Mouse (Mus musculus) stomach, embryonic 16.5 days (tissue): Measurements from ENCODE around the gene Atp6v1a. TPM values are rescaled to one million over a fixed set of nuclear protein-coding genes. Genes with fewer than 3 reads are reported as not detected.

Experiments used
- ATAC-seq: fragments of 200-750 bp; cut with Nextera tagmentation; 2 replicates; pipeline ENCODE4 v1.8.0; 2017; ENCODE audit warnings: moderate number of reproducible peaks, moderate TSS enrichment; ENCODE audit not compliant: insufficient read depth, low FRiP score
- H3K27ac ChIP-seq: fragments of 300-500 bp; sonication (generic); 2 replicates; pipeline ENCODE4 v1.5.1; 2014; ENCODE audit warnings: low read length
- H3K27me3 ChIP-seq: fragments of 300-500 bp; sonication (generic); 2 replicates; pipeline ENCODE4 v1.6.1; 2014; ENCODE audit warnings: low read length, control low read depth, mixed read lengths; ENCODE audit not compliant: control insufficient read depth, insufficient read depth
- H3K36me3 ChIP-seq: fragments of 300-500 bp; sonication (generic); 2 replicates; pipeline ENCODE4 v1.6.1; 2014; ENCODE audit warnings: low read length; ENCODE audit not compliant: control insufficient read depth, insufficient read depth
- H3K4me1 ChIP-seq: fragments of 300-500 bp; sonication (generic); 2 replicates; pipeline ENCODE4 v1.6.1; 2014; ENCODE audit warnings: low read length, control low read depth, mixed read lengths; ENCODE audit not compliant: control insufficient read depth, insufficient read depth
- H3K4me2 ChIP-seq: fragments of 300-500 bp; sonication (generic); 2 replicates; pipeline ENCODE4 v1.6.1; 2014; ENCODE audit warnings: low read depth, low read length, mixed read lengths
- H3K4me3 ChIP-seq: fragments of 300-500 bp; sonication (generic); replicated peaks from 2 replicates; pipeline ENCODE4 v1.5.1; 2014; ENCODE audit warnings: mild to moderate bottlenecking, low read length
- H3K9ac ChIP-seq: fragments of 300-500 bp; sonication (generic); 2 replicates; pipeline ENCODE4 v1.6.1; 2014; ENCODE audit warnings: low read length
- H3K9me3 ChIP-seq: fragments of 300-500 bp; sonication (generic); replicated peaks from 2 replicates; pipeline ENCODE4 v1.6.1; 2016; ENCODE audit warnings: low read length, control low read depth; ENCODE audit not compliant: control insufficient read depth
- WGBS: fragments of 180-500 bp; shearing (Covaris S2); extraction: QIAGEN DNeasy Blood & Tissue Kit; methylation state at CpG from one replicate; pipeline ENCODE4 v1.1.7; 2014; 5-methylcytosine and 5-hydroxymethylcytosine counted together
- polyA plus RNA-seq: library from polyadenylated mRNA; unstranded; fragments of >200 nt; fragmentation: Nextera tagmentation; extraction: Ambion mirVana; gene quantifications from 2 replicates; pipeline ENCODE4 v1.2.1, GENCODE M21; 2015

Atp6v1a gene
- polyA plus RNA-seq, 1 experiment from 2014 or later = 67.7 TPM

DNA sequence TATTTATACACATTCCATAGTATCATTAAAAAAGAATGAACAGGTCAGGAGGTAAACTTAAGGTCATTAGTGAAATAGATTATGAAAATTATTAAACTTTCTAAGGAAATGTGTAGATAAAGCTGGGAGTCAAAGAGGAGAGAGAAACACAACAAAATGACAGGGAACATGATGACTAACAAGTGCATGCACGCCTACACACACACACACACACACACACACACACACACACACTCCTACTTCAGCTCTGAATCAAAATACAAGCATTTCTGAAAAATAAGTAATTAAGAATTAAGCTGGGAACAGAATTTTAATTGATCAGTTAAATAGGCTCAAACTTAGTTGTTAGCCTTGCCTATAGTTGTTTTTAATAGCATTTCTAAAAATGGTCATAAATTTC, 14.8 kb downstream of the Atp6v1a start:
- Histone ChIP-seq H3K4me3 (no peak overlapping the region), H3K27me3 (no peaks in the 10 kb centered on the region), H3K4me1 (no peaks in the 10 kb centered on the region), H3K27ac (no peak overlapping the region), H3K9me3 (no peaks in the 10 kb centered on the region), H3K4me2 (no peak overlapping the region), H3K36me3 (no peaks in the 10 kb centered on the region), H3K9ac (no peak overlapping the region)
- ATAC-seq = no peak
- WGBS = 90% methylated on average over 1 of the region's 1 CpGs

DNA sequence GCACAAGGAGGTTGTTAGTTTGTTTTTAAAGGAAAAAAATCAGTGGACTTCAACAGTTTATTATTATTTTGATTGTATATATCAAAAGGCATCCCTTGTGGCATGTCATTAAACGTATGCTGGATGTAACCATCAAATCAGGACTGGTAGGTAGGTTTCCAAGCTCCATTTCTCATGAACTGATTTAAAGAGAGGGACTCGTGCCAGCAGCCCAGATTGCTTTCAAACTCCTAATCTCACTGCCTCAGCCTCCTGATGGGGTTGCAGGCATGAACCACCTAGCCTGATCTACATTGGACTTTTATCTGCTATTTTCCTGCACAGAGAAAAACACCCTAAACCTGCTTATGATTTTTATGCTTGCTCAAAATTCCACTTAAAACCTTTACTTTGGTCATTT, 15.7 kb downstream of the Atp6v1a start:
- ATAC-seq = no peak
- Histone ChIP-seq H3K27me3 (no peaks in the 10 kb centered on the region), H3K4me1 (no peaks in the 10 kb centered on the region), H3K9ac (no peak overlapping the region), H3K4me3 (no peak overlapping the region), H3K36me3 (no peaks in the 10 kb centered on the region), H3K9me3 (no peaks in the 10 kb centered on the region), H3K4me2 (no peak overlapping the region), H3K27ac (no peak overlapping the region)
- WGBS = 79% methylated on average over 2 of the region's 2 CpGs

DNA sequence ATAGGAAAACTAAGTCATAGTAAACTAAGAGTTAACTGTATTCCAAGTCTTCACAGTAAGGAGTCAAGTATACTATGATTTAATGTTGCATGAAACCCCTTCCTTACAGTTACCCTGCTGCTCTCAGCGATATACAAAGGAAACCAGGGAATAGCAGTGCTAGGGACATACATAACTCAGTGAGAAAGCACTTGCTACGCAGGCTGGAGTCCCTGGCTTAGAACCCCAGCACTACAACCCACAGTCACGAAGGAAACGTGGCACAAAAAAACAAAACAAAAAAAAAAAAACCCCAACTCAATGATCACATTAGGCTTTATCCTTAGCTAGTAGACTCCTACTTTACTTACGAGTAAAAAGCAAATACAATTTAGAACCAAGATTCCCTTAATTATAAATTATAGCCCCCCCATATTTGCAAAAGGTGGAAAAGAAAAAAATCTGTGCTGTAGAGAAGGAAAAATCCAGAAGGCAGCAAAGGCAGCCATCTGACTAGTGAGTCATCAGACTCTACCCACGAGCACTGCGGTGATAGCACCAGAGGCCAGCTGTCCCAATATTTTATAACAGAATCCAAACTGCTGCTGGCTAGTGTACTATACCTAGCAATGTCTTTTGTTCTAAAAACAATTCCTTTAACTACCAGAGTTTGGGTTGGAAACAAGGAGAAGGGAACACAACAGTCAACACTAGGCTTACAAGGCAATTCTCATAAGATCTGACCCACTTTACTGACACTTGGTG, 16.4 kb downstream of the Atp6v1a start:
- Histone ChIP-seq H3K9ac (no peak overlapping the region), H3K4me3 (no peak overlapping the region), H3K27ac (no peak overlapping the region), H3K4me2 (no peak overlapping the region), H3K4me1 (peaks cover 3% of the 10 kb centered on the region; the same call in 1 of the 2 replicates), H3K27me3 (no peaks in the 10 kb centered on the region), H3K9me3 (no peaks in the 10 kb centered on the region), H3K36me3 (no peaks in the 10 kb centered on the region)
- 69% methylated on average over 7 of the region's 7 CpGs for WGBS
- ATAC-seq = no peak

DNA sequence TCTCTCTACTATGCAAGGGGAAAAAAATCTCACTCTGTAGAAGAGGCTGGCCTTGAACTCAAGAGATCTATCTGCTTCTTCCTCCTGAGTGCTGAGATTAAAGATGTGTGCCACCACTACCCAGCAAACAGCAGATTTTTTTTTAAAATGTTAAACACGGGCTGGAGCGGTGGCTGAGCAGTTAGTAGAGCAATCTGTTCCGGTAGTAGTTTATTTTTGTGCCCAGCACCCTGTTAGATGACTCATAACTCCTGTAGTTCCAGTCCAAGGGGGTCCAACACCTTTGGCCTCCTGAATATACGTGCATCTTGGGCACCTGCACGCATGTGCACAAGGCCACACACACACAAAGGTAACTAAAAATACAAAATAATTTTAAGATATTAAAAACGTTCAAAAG, 16.9 kb downstream of the Atp6v1a start:
- Histone ChIP-seq H3K9ac (no peak overlapping the region), H3K4me2 (no peak overlapping the region), H3K27ac (no peak overlapping the region), H3K4me1 (peaks cover 3% of the 10 kb centered on the region; the same call in 1 of the 2 replicates), H3K4me3 (no peak overlapping the region), H3K36me3 (no peaks in the 10 kb centered on the region), H3K9me3 (no peaks in the 10 kb centered on the region), H3K27me3 (no peaks in the 10 kb centered on the region)
- ATAC-seq = no peak
- 74% methylated on average over 6 of the region's 6 CpGs for WGBS

DNA sequence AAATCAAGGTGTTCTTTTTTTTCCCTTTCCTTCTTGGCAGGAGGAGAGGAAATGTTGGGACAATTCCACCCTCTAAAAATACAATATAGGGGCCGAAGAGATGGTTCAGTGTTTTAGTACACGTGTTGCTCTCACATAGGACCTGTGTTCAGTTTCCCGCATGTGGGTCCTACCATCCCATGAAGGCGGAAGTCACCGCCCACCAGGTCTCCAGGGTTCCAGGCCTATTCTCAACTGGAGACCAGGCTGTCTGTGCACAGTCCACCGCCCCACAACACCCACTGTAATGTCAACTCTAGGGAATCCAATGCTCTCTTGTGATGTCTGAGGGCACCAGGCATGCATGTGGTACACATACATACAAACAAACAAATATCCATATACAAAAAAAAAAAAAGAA, 17.4 kb downstream of the Atp6v1a start:
- Histone ChIP-seq H3K9ac (no peak overlapping the region), H3K27ac (no peak overlapping the region), H3K4me1 (peaks cover 3% of the 10 kb centered on the region; the same call in 1 of the 2 replicates), H3K9me3 (no peaks in the 10 kb centered on the region), H3K27me3 (no peaks in the 10 kb centered on the region), H3K36me3 (no peaks in the 10 kb centered on the region), H3K4me2 (no peak overlapping the region), H3K4me3 (no peak overlapping the region)
- 87% methylated on average over 6 of the region's 6 CpGs for WGBS
- ATAC-seq = no peak

DNA sequence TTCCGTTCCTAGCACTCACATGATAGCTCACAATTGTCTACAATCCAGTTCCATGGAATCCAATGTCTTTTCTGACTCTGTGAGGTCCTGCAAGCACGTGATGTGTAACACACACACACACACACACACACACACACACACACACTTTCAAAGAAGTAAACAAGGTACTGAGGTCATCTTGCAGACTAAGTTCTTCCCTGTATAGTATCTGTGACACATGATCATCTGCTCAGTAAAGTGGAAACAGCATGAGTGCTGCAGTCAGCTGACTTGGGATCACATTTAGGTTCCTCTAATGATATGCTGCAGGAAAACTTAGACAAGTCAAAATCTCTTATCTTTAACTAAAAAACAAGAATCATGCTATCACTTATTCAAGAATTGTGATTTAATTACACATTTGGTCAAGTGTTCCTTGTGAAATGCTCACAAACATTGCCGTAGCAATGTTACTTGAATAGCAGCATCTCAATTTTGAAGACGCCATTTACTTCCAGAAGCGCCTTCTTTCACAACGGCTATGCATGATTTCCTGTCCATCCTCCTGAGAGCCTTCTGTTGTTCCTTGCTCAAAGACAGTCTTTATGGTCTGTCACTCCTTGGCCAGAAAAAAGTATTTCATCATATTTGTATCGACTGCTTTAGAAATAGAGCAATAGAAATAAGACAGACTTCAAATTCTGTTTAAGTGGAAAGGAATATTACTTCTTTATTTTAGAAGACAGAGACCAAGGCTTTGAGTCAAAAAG, 19.6 kb downstream of the Atp6v1a start:
- H3K4me3 ChIP-seq = no peak overlapping the region
- H3K9me3 ChIP-seq = no peaks in the 10 kb centered on the region
- H3K4me1 ChIP-seq = peaks cover 3% of the 10 kb centered on the region; the same call in 1 of the 2 replicates
- 83% methylated on average over 7 of the region's 7 CpGs for WGBS
- H3K27me3 ChIP-seq = no peaks in the 10 kb centered on the region
- H3K4me2 ChIP-seq = no peak overlapping the region
- no peak for ATAC-seq
- no peak overlapping the region for H3K27ac ChIP-seq
- H3K9ac ChIP-seq = no peak overlapping the region
- 0 out of 2 replicates have a peak, but pooled peaks cover 4% of the 10 kb centered on the region for H3K36me3 ChIP-seq

DNA sequence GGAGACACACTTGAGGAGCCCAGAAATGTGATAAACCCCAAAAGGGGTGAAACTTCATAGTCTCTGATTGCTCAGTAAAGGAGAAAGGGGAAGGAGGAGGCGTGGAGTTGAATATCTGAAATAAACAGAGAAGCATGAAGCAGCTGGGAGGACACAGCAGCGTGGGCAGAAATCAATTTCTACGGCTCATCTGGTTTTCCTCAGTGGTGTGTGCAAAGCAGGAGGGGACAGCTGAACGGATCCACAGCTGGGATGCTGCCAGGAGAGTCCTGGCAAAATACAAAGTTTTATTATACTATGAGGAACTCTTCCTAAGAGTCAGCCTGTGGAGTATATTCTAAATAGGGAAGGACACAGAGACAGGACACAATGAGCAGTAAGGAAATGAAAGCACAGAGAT, 30.5 kb downstream of the Atp6v1a start:
- no peaks in the 10 kb centered on the region for H3K27me3 ChIP-seq
- H3K4me1 ChIP-seq = peaks cover 3% of the 10 kb centered on the region; the same call in 1 of the 2 replicates
- H3K9me3 ChIP-seq = no peaks in the 10 kb centered on the region
- H3K9ac ChIP-seq = no peak overlapping the region
- no peak overlapping the region for H3K4me2 ChIP-seq
- WGBS = 51% methylated on average over 4 of the region's 4 CpGs
- peaks cover 15% of the 10 kb centered on the region; the same call in 1 of the 2 replicates for H3K36me3 ChIP-seq
- no peak overlapping the region for H3K4me3 ChIP-seq
- peak; percentile 64; the same call in 1 of the 2 replicates for ATAC-seq
- H3K27ac ChIP-seq = peak overlapping the region; percentile 60

DNA sequence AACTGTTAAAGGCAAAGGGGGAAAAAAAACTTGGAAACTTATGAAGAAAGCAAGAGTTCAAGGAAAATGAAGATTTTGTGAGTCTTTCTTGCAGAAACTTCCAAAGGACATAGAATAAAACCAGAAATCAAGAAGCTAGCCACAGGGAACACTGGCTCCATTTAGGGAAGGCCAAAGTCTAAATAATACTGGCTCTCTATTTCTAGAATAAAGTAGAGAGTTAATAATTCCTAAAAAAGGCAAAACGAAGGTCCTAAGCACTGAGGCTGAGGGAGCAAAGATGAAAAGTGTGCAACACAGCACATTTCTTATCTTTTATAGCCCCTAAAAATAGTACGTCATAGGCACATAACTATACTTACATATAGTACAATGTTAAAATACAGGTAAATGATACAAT, 34.3 kb downstream of the Atp6v1a start:
- Histone ChIP-seq H3K4me2 (no peak overlapping the region), H3K4me3 (no peak overlapping the region), H3K9ac (no peak overlapping the region), H3K27me3 (no peaks in the 10 kb centered on the region), H3K4me1 (peaks cover 3% of the 10 kb centered on the region; the same call in 1 of the 2 replicates), H3K27ac (no peak overlapping the region), H3K36me3 (peaks cover 40% of the 10 kb centered on the region; the same call in 1 of the 2 replicates), H3K9me3 (no peaks in the 10 kb centered on the region)
- no peak for ATAC-seq
- 88% methylated on average over 2 of the region's 2 CpGs for WGBS
